In the genomic region with DNA sequence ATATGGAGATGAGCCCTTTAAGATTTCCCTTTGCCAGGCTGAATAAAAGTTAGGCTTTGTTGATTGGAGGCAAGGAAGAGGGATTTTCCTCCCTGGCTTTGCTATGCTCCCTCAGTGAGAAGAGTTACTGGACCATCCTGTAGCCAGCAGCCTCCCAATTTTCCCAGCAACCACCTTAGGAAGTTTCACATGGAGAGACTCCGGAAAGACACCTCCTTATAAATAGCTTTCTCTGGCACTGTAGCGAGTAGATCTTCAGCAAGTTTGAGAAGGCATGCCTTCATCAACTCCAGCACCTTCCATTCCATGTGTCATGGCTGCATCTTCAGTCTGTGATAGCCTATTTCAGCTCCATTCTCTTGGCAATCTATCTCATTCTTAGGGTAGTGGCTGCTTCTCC, we compare ENCODE assay signal across 20 mouse cellular contexts.
DNase-seq lines count a peak whose midpoint lies in the region; ATAC-seq lines count a peak whose summit lies in the region.
"Had no signal": no experiment of that assay in that cellular context is flagged by ENCODE, and none has a peak within 500 bp of the region (broad histone marks: within the 10 kb centered on the region; RNA-seq: fewer than 3 reads in every experiment).

No protein-coding gene starts in this region.

- DNase-seq in frontal cortex, postnatal 25 days (ENCODE audit: low spot score in 2 of 2), result no peak
- DNase-seq in heart, adult 11 months, result peak; percentile 64
- DNase-seq in heart, postnatal 4 days, result no peak
- DNase-seq in brain, adult 2 months (ENCODE audit: low read depth, low spot score), result peak; percentile 20
- no peak for DNase-seq in left cerebral cortex, adult 11 months (ENCODE audit: low spot score)
- DNase-seq: adrenal gland, adult 2 months; adrenal gland, adult 8-10 months; adrenal gland, postnatal 10 days; adrenal gland, postnatal 14 days; adrenal gland, postnatal 25 days; adrenal gland, postnatal 36 days; B cell, adult 2 months; cerebellum, adult 11 months; cerebellum, adult 11-12 months; cerebellum, adult 18-20 months; cerebellum, adult 2 months had no signal

- peak; percentile 77 for ATAC-seq in frontal cortex, adult (ENCODE audit: low TSS enrichment)
- ATAC-seq: activated CD4-positive, CD25-positive, alpha-beta regulatory T cell, adult 4 months; CD4-positive, CD25-positive, alpha-beta regulatory T cell, adult 4 months; Patski had no signal

Comparison
In these comparisons a context has a peak if more than half of its experiments do, and no peak if none do; other contexts are left out.
1. DNase-seq: peak in heart, adult 11 months (single experiment) and brain, adult 2 months (single experiment); none in frontal cortex, postnatal 25 days (0 of 2), heart, postnatal 4 days (single experiment) and left cerebral cortex, adult 11 months (single experiment).